Mouse (Mus musculus): ENCODE data around the gene Fam3a. TPM values are rescaled to one million over a fixed set of nuclear protein-coding genes. Genes with fewer than 3 reads are reported as not detected.

Gene Fam3a
- total and polyA plus RNA-seq, 3 experiments, result 7.7 to 12.5 (median 8.3) TPM

- H3K9ac ChIP-seq (ENCODE audit: insufficient read depth, low read depth), result peak overlapping the region; percentile 79
- TF ChIP-seq ELF1 (IDR thresholded peaks at IDR 0.05; ENCODE audit: low read depth, low read length), result no peak
- no peak for TF ChIP-seq ZNF384 (IDR thresholded peaks at IDR 0.05; ENCODE audit: low read depth, low read length)
- TF ChIP-seq POLR2AphosphoS2 (IDR thresholded peaks at IDR 0.05; ENCODE audit: low read depth, low read length), result no peak
- no peak for TF ChIP-seq MYC (IDR thresholded peaks at IDR 0.05; ENCODE audit: low read depth, low read length)
- TF ChIP-seq USF2 (conservative IDR thresholded peaks at IDR 0.05; ENCODE audit: low read depth, low read length), result no peak
- TF ChIP-seq ETS1 (conservative IDR thresholded peaks at IDR 0.05; ENCODE audit: low read depth, low read length), result no peak
- in situ Hi-C loops (cut with MboI; ENCODE audit: low pct_ligation_motif_present, low pct_unique_long_range_greater_than_20kb, low sequenced_read_pairs) (no loop called here), dilution Hi-C loops (cut with MboI; ENCODE audit: extremely low pct_ligation_motif_present, extremely low pct_unique_long_range_greater_than_20kb, low sequenced_read_pairs) (no loop called here)
- H3K36me3 ChIP-seq (replicated peaks in 1 of 2; ENCODE audit: control insufficient read depth in 1 of 2, insufficient read depth in 1 of 2, low read length in 1 of 2), result no peaks in the 10 kb centered on the region
- H3K4me3 ChIP-seq (replicated peaks in 1 of 3; ENCODE audit: low read depth in 2 of 3, low read length in 2 of 3, poor library complexity in 1 of 3), result peak overlapping the region; percentile 61 to 88 (median 68)
- H3K27me3 ChIP-seq (replicated peaks), result no peaks in the 10 kb centered on the region
- no peaks in the 10 kb centered on the region for H3K4me1 ChIP-seq (ENCODE audit: control insufficient read depth in 1 of 2, insufficient read depth in 2 of 2)
- H3K4me2 ChIP-seq (ENCODE audit: insufficient read depth, low read depth, poor library complexity, severe bottlenecking), result peak overlapping the region; percentile 44
- 0 out of 2 replicates have a peak overlapping the region, but pooled peaks have one; percentile 27 for H3K27ac ChIP-seq (ENCODE audit: insufficient read depth, low read depth)
- no peaks in the 10 kb centered on the region for H3K9me3 ChIP-seq (replicated peaks; ENCODE audit: low read length)
- 0 out of 2 replicates have a peak, but pooled peaks cover 4% of the 10 kb centered on the region for H3K79me2 ChIP-seq (replicated peaks; ENCODE audit: control insufficient read depth, extremely low read depth, insufficient read depth, poor library complexity, severe bottlenecking)
- no peak for DNase-seq (ENCODE audit: extremely low read depth)
These were observed 40.2 kb downstream of the Fam3a start for GRCm38 (mm10) chrX:74352645-74353466.

Other genes with a start within 250 kb of the Fam3a start
- gene Tex28, start 225.4 kb downstream of the Fam3a start, total RNA-seq (2012; rRNA removed), result not detected in 2 replicates
- gene Tex28, start 225.4 kb downstream of the Fam3a start, total RNA-seq (2014; rRNA removed), result not detected in 2 replicates
- not detected in 2 replicates for gene Tex28, start 225.4 kb downstream of the Fam3a start, polyA plus RNA-seq (2012; ENCODE audit: insufficient read length, low read depth)
- gene Tktl1, start 216.0 kb downstream of the Fam3a start, total RNA-seq (2012; rRNA removed), result not detected in 2 replicates
- gene Tktl1, start 216.0 kb downstream of the Fam3a start, total RNA-seq (2014; rRNA removed), result not detected in 2 replicates
- not detected in 2 replicates for gene Tktl1, start 216.0 kb downstream of the Fam3a start, polyA plus RNA-seq (2012; ENCODE audit: insufficient read length, low read depth)
- 78.7 and 82.4 TPM in 2 replicates for gene Flna, start 143.5 kb downstream of the Fam3a start, total RNA-seq (2012; rRNA removed)
- 56.8 and 70.2 TPM in 2 replicates for gene Flna, start 143.5 kb downstream of the Fam3a start, total RNA-seq (2014; rRNA removed)
- gene Flna, start 143.5 kb downstream of the Fam3a start, polyA plus RNA-seq (2012; ENCODE audit: insufficient read length, low read depth), result 82.6 and 91.6 TPM in 2 replicates
- 65.4 and 65.6 TPM in 2 replicates for gene Emd, start 138.6 kb downstream of the Fam3a start, total RNA-seq (2012; rRNA removed)
- gene Emd, start 138.6 kb downstream of the Fam3a start, total RNA-seq (2014; rRNA removed), result 80.1 and 99.4 TPM in 2 replicates
- 73.8 and 132 TPM in 2 replicates for gene Emd, start 138.6 kb downstream of the Fam3a start, polyA plus RNA-seq (2012; ENCODE audit: insufficient read length, low read depth)
- gene Rpl10, start 122.5 kb downstream of the Fam3a start, total RNA-seq (2012; rRNA removed), result 3,647 and 3,697 TPM in 2 replicates
- 3,137 and 3,420 TPM in 2 replicates for gene Rpl10, start 122.5 kb downstream of the Fam3a start, total RNA-seq (2014; rRNA removed)
- 200 and 459 TPM in 2 replicates for gene Rpl10, start 122.5 kb downstream of the Fam3a start, polyA plus RNA-seq (2012; ENCODE audit: insufficient read length, low read depth)
- gene Taz, start 111.4 kb downstream of the Fam3a start, total RNA-seq (2012; rRNA removed), result 31.9 and 40.4 TPM in 2 replicates
- 29.2 and 31.6 TPM in 2 replicates for gene Taz, start 111.4 kb downstream of the Fam3a start, total RNA-seq (2014; rRNA removed)
- gene Taz, start 111.4 kb downstream of the Fam3a start, polyA plus RNA-seq (2012; ENCODE audit: insufficient read length, low read depth), result 25.6 and 29.0 TPM in 2 replicates
- 3.4 and 4.7 TPM in 2 replicates for gene Dnase1l1, start 110.9 kb downstream of the Fam3a start, total RNA-seq (2012; rRNA removed)
- 3.8 and 5.1 TPM in 2 replicates for gene Dnase1l1, start 110.9 kb downstream of the Fam3a start, total RNA-seq (2014; rRNA removed)
- gene Dnase1l1, start 110.9 kb downstream of the Fam3a start, polyA plus RNA-seq (2012; ENCODE audit: insufficient read length, low read depth), result 4.3 and 4.6 TPM in 2 replicates
- gene Atp6ap1, start 96.2 kb downstream of the Fam3a start, total RNA-seq (2012; rRNA removed), result 47.2 and 53.8 TPM in 2 replicates
- 52.8 and 53.3 TPM in 2 replicates for gene Atp6ap1, start 96.2 kb downstream of the Fam3a start, total RNA-seq (2014; rRNA removed)
- gene Atp6ap1, start 96.2 kb downstream of the Fam3a start, polyA plus RNA-seq (2012; ENCODE audit: insufficient read length, low read depth), result 61.3 and 66.4 TPM in 2 replicates
- 29.6 and 42.7 TPM in 2 replicates for gene Gdi1, start 88.3 kb downstream of the Fam3a start, total RNA-seq (2012; rRNA removed)
- 32.4 and 37.0 TPM in 2 replicates for gene Gdi1, start 88.3 kb downstream of the Fam3a start, total RNA-seq (2014; rRNA removed)
- 60.8 and 66.5 TPM in 2 replicates for gene Gdi1, start 88.3 kb downstream of the Fam3a start, polyA plus RNA-seq (2012; ENCODE audit: insufficient read length, low read depth)
- 26.4 and 30.4 TPM in 2 replicates for gene Fam50a, start 80.2 kb downstream of the Fam3a start, total RNA-seq (2012; rRNA removed)
- 8.3 TPM in 2 replicates for gene Fam50a, start 80.2 kb downstream of the Fam3a start, total RNA-seq (2014; rRNA removed)
- gene Fam50a, start 80.2 kb downstream of the Fam3a start, polyA plus RNA-seq (2012; ENCODE audit: insufficient read length, low read depth), result 47.0 and 58.4 TPM in 2 replicates
- gene Plxna3, start 64.2 kb downstream of the Fam3a start, total RNA-seq (2012; rRNA removed), result 2.6 and 4.9 TPM in 2 replicates
- gene Plxna3, start 64.2 kb downstream of the Fam3a start, total RNA-seq (2014; rRNA removed), result 1.4 and 2.0 TPM in 2 replicates
- gene Plxna3, start 64.2 kb downstream of the Fam3a start, polyA plus RNA-seq (2012; ENCODE audit: insufficient read length, low read depth), result 4.1 and 5.0 TPM in 2 replicates
- 57.9 and 68.6 TPM in 2 replicates for gene Lage3, start 39.7 kb downstream of the Fam3a start, total RNA-seq (2012; rRNA removed)
- 102 and 118 TPM in 2 replicates for gene Lage3, start 39.7 kb downstream of the Fam3a start, total RNA-seq (2014; rRNA removed)
- 56.8 and 67.4 TPM in 2 replicates for gene Lage3, start 39.7 kb downstream of the Fam3a start, polyA plus RNA-seq (2012; ENCODE audit: insufficient read length, low read depth)
- 12.7 and 18.8 TPM in 2 replicates for gene Ubl4a, start 20.1 kb downstream of the Fam3a start, total RNA-seq (2012; rRNA removed)
- 17.6 and 19.3 TPM in 2 replicates for gene Ubl4a, start 20.1 kb downstream of the Fam3a start, total RNA-seq (2014; rRNA removed)
- gene Ubl4a, start 20.1 kb downstream of the Fam3a start, polyA plus RNA-seq (2012; ENCODE audit: insufficient read length, low read depth), result 39.2 and 39.3 TPM in 2 replicates
- 7.4 and 11.6 TPM in 2 replicates for gene Slc10a3, start 19.9 kb downstream of the Fam3a start, total RNA-seq (2012; rRNA removed)
- gene Slc10a3, start 19.9 kb downstream of the Fam3a start, total RNA-seq (2014; rRNA removed), result 14.1 and 14.7 TPM in 2 replicates
- gene Slc10a3, start 19.9 kb downstream of the Fam3a start, polyA plus RNA-seq (2012; ENCODE audit: insufficient read length, low read depth), result 11.2 and 12.0 TPM in 2 replicates
- 37.9 and 40.6 TPM in 2 replicates for gene Ikbkg, start within 50 bp of the Fam3a start, total RNA-seq (2012; rRNA removed)
- 25.0 and 26.4 TPM in 2 replicates for gene Ikbkg, start within 50 bp of the Fam3a start, total RNA-seq (2014; rRNA removed)
- 20.5 and 28.3 TPM in 2 replicates for gene Ikbkg, start within 50 bp of the Fam3a start, polyA plus RNA-seq (2012; ENCODE audit: insufficient read length, low read depth)
- gene G6pdx, start 35.9 kb upstream of the Fam3a start, total RNA-seq (2012; rRNA removed), result 35.9 and 41.0 TPM in 2 replicates
- 42.3 and 44.0 TPM in 2 replicates for gene G6pdx, start 35.9 kb upstream of the Fam3a start, total RNA-seq (2014; rRNA removed)
- 61.8 and 70.5 TPM in 2 replicates for gene G6pdx, start 35.9 kb upstream of the Fam3a start, polyA plus RNA-seq (2012; ENCODE audit: insufficient read length, low read depth)
- 0.25 and 0.59 TPM in 2 replicates for gene Gm6880, start 88.1 kb upstream of the Fam3a start, total RNA-seq (2012; rRNA removed)
- not detected in 2 replicates for gene Gm6880, start 88.1 kb upstream of the Fam3a start, total RNA-seq (2014; rRNA removed)
- gene Gm6880, start 88.1 kb upstream of the Fam3a start, polyA plus RNA-seq (2012; ENCODE audit: insufficient read length, low read depth), result not detected in 2 replicates
- not detected in 2 replicates for gene Olfr1326-ps1, start 181.6 kb upstream of the Fam3a start, total RNA-seq (2012; rRNA removed)
- gene Olfr1326-ps1, start 181.6 kb upstream of the Fam3a start, total RNA-seq (2014; rRNA removed), result not detected in 2 replicates
- gene Olfr1326-ps1, start 181.6 kb upstream of the Fam3a start, polyA plus RNA-seq (2012; ENCODE audit: insufficient read length, low read depth), result not detected in 2 replicates
- not detected in 2 replicates for gene Olfr1325, start 199.4 kb upstream of the Fam3a start, total RNA-seq (2012; rRNA removed)
- gene Olfr1325, start 199.4 kb upstream of the Fam3a start, total RNA-seq (2014; rRNA removed), result not detected in 2 replicates
- not detected in 2 replicates for gene Olfr1325, start 199.4 kb upstream of the Fam3a start, polyA plus RNA-seq (2012; ENCODE audit: insufficient read length, low read depth)

Data from CH12.LX (cell line).